Mouse (Mus musculus): Measurements from ENCODE around the gene Plxna2.

DNA sequence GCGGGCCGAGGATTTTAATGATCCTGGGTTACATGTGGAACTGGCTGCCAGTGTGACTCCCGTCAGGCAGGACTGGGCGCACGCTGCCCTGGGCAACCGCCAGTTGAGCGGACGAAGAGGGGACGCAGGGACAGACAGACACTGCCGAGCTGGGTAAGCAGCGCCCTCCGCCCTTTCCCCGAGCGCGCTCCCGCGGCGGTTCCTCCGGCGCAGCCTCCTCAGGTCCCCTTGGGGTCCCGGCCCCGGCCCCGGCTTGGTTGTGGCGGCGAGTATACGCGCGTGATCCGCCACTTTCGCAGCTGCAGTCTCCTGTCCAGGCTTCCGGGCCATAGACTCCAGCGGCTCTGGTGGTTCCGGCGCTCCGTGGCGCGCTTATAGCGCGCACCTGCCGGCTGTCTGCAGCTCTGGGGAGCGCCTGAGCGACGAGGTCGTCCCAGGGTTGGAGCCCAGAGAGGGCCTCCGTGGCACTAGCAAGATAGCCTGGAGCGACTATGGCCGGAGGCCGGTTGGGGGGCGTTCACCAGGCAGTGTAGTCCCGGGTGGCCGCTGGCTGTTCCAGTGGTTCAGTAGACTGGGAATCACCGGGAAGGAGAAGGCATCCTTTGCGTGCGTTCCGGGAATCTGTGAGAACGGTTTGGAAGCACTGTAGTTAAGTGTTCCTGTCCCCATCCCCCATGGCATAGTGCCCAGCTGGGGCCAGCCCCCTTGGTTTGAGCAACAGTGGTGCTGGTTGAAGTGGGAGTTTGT lies 2.4 kb downstream of the Plxna2 start:
- no peak for TF ChIP-seq CTCF (IDR thresholded peaks at IDR 0.05; ENCODE audit: low read depth)
- no peak for TF ChIP-seq EP300 (IDR thresholded peaks at IDR 0.05; ENCODE audit: low read depth)
